Mouse (Mus musculus) R1 (cell line): Measurements from ENCODE around the gene 1810062G17Rik.
A peak's percentile ranks its signal among the peaks of the same experiment; 100 is the strongest.

ENCODE experiments used
- DNase-seq: peaks from one replicate; pipeline ENCODE4 v3.0.0-alpha.2; 2018; ENCODE audit warnings: low read depth, low spot score

The 1810062G17Rik gene

GRCm38 (mm10) chr3:36505306-36505705 is 29.6 kb downstream of the 1810062G17Rik start:
- no peak for DNase-seq

- peak; percentile 25 for DNase-seq
These were observed 30.3 kb downstream of the 1810062G17Rik start for GRCm38 (mm10) chr3:36505809-36506735.

GRCm38 (mm10) chr3:36511491-36511890 is 35.8 kb downstream of the 1810062G17Rik start:
- no peak for DNase-seq

GRCm38 (mm10) chr3:36516196-36516595 is 40.5 kb downstream of the 1810062G17Rik start:
- no peak for DNase-seq

- DNase-seq, result peak; percentile 39
These were observed 45.6 kb downstream of the 1810062G17Rik start, which contains the start of gene Gm11549 for GRCm38 (mm10) chr3:36521073-36522060. Gene Gm11549 (minus strand): TSS chr3:36521813.

- DNase-seq, result peak; percentile 75
These were observed 46.4 kb downstream of the 1810062G17Rik start for GRCm38 (mm10) chr3:36522137-36522536.

GRCm38 (mm10) chr3:36524466-36524865 is 48.7 kb downstream of the 1810062G17Rik start:
- no peak for DNase-seq

GRCm38 (mm10) chr3:36530345-36530744 is 54.6 kb downstream of the 1810062G17Rik start:
- no peak for DNase-seq

GRCm38 (mm10) chr3:36530781-36531180 is 55.0 kb downstream of the 1810062G17Rik start:
- DNase-seq, result peak; percentile 36

- no peak for DNase-seq
These were observed 55.5 kb downstream of the 1810062G17Rik start for GRCm38 (mm10) chr3:36531242-36531641.
